Mouse (Mus musculus): ENCODE data around the gene Rnf144b. TPM values are rescaled to one million over a fixed set of nuclear protein-coding genes. Genes with fewer than 3 reads are reported as not detected.
A peak's percentile ranks its signal among the peaks of the same experiment; 100 is the strongest.

Gene Rnf144b
- 10 to 100 TPM; 10.1 to 13.7 TPM for total RNA-seq (2021)
- long read RNA-seq, experiment 1, partial matches to known transcripts = 1 of 2 reads
- long read RNA-seq, experiment 1, other reads (novel, unspliced or antisense) = 1 of 2 reads
- long read RNA-seq, experiment 2 = 0 reads

GRCm38 (mm10) chr13:47122537-47123430 lies at the start of gene Rnf144b:
Rnf144b (plus strand) TSS chr13:47122656.
- peak; percentile 70 for DNase-seq

- no peak for DNase-seq
Measured at GRCm38 (mm10) chr13:47076156-47076555, 46.3 kb upstream of the Rnf144b start.

- no peak for DNase-seq
Measured at GRCm38 (mm10) chr13:47077367-47077766, 45.1 kb upstream of the Rnf144b start.

GRCm38 (mm10) chr13:47078799-47079198 lies 43.7 kb upstream of the Rnf144b start:
- no peak for DNase-seq

GRCm38 (mm10) chr13:47080905-47081505 lies 41.5 kb upstream of the Rnf144b start:
- DNase-seq = no peak

GRCm38 (mm10) chr13:47088433-47088832 lies 34.0 kb upstream of the Rnf144b start:
- DNase-seq = no peak

- no peak for DNase-seq
Measured at GRCm38 (mm10) chr13:47089271-47089670, 33.2 kb upstream of the Rnf144b start.

- DNase-seq = no peak
Measured at GRCm38 (mm10) chr13:47093791-47094190, 28.7 kb upstream of the Rnf144b start.

GRCm38 (mm10) chr13:47096591-47096990 lies 25.9 kb upstream of the Rnf144b start:
- no peak for DNase-seq

- DNase-seq = no peak
Measured at GRCm38 (mm10) chr13:47099265-47099664, 23.2 kb upstream of the Rnf144b start.

- DNase-seq = no peak
Measured at GRCm38 (mm10) chr13:47100587-47100986, 21.9 kb upstream of the Rnf144b start.

- DNase-seq = no peak
Measured at GRCm38 (mm10) chr13:47104146-47104545, 18.3 kb upstream of the Rnf144b start.

GRCm38 (mm10) chr13:47104856-47105541 lies 17.5 kb upstream of the Rnf144b start:
- DNase-seq = peak; percentile 55

- peak; percentile 91 for DNase-seq
Measured at GRCm38 (mm10) chr13:47105711-47106579, 16.5 kb upstream of the Rnf144b start, which contains the start of gene Dek. Dek (minus strand) TSS chr13:47106201.

- no peak for DNase-seq
Measured at GRCm38 (mm10) chr13:47106580-47106888, 15.9 kb upstream of the Rnf144b start.

GRCm38 (mm10) chr13:47109239-47109638 lies 13.2 kb upstream of the Rnf144b start:
- DNase-seq = no peak

GRCm38 (mm10) chr13:47111185-47111584 lies 11.3 kb upstream of the Rnf144b start:
- DNase-seq = no peak

- DNase-seq = no peak
Measured at GRCm38 (mm10) chr13:47112056-47112455, 10.4 kb upstream of the Rnf144b start.

- no peak for DNase-seq
Measured at GRCm38 (mm10) chr13:47112924-47113323, 9.5 kb upstream of the Rnf144b start.

- DNase-seq = no peak
Measured at GRCm38 (mm10) chr13:47116000-47116399, 6.5 kb upstream of the Rnf144b start.

GRCm38 (mm10) chr13:47121333-47121889 lies 1.0 kb upstream of the Rnf144b start:
- DNase-seq = no peak

All from adrenal gland, postnatal 10 days (tissue).